Mouse (Mus musculus) stomach, postnatal 0 days (tissue): Measurements from ENCODE around the gene Clp1.

Source experiments
- CTCF ChIP-seq: IDR thresholded peaks from 2 replicates; pipeline ENCODE4 v1.5.1; 2016; ENCODE audit warnings: antibody characterized with exemption, low read depth, mild to moderate bottlenecking, moderate library complexity
- EP300 ChIP-seq: optimal IDR thresholded peaks from 2 replicates; pipeline ENCODE3; 2016; ENCODE audit warnings: antibody characterized with exemption

DNA sequence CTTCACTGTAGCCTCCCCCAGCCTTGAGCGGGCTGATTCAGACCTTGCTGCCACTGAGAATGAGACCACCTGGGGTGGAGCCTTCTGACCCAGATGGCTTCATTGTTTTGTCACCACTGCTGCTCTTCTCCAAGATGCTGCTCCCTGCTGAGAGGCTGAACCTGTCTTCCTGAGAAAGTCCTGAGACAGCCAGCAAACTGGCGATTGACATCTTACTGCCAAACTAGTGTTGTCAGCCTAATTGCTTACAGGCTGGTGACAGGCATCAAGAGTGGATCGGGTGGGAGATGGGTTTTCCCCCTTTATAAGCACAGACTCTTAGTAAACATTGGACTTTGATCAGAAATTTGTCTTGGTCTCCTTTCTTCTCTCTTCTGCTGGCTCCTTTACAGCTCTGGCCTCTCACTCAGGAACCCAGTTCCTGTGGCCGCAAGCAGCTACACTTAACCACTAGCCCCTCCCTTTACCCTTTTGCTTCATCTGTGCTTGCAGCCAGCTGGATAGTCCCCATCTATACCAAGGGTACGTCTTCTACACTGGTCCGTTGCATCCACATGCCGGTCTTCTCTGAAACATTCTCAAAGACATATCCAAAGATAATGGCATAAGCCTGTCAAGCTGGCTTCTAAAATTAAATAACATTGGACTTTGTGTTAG is 30.0 kb upstream of the Clp1 start:
- TF ChIP-seq CTCF (no peak), EP300 (no peak)
